11 mouse cellular contexts compared by ENCODE assay signal in the genomic region with DNA sequence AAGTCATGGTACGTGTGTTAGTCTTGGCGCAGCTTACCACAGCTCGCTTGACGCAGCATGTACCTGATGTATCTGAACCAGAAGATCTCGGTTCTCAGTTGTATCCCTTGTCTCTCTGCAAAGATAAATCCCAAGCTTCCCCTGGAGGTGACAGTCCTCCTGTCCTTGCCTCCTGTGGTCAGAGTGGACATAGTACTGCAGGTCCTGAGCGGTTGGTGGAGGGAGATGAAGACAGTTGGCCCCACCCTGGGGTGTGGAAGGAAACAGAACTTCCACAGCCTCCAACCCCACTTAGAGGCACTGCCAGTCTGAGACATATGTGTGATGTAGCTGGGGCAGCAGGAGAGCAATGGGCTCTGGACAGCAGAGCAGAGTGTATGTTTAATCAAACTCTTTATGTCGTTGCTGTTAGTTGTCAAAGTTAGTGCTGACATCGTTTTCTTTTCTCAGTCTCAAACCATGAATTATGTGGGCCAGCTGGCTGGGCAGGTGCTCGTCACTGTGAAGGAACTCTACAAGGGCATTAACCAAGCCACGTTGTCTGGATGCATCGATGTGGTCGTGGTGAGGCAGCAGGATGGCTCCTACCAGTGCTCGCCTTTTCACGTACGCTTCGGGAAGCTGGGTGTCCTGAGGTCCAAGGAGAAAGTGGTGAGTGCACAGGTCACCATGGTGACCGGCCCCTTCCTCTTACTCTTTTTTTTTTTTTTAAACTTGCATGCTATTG. TPM values are rescaled to one million over a fixed set of nuclear protein-coding genes. Genes with fewer than 3 reads are reported as not detected.
DNase-seq lines count a peak whose midpoint lies in the region; ATAC-seq and TF ChIP-seq lines count a peak whose summit lies in the region.
"Had no signal": no experiment of that assay in that cellular context is flagged by ENCODE, and none has a peak within 500 bp of the region (broad histone marks: within the 10 kb centered on the region; RNA-seq: fewer than 3 reads in every experiment).

No protein-coding gene starts in this region.

- TF ChIP-seq EP300 in liver, embryonic 14.5 days (IDR thresholded peaks at IDR 0.05; ENCODE audit: low read depth), result no peak

- peak; percentile 20; the same call in 1 of the 2 replicates for ATAC-seq in common myeloid progenitor, adult 5-6 weeks (replicated peaks; ENCODE audit: low read depth, poor library complexity, severe bottlenecking)
- ATAC-seq in liver, embryonic 14.5 days (ENCODE audit: insufficient read depth), result no peak
- no peak for ATAC-seq in midbrain, embryonic 11.5 days (ENCODE audit: low FRiP score)

- TF ChIP-seq CTCF in liver, embryonic 14.5 days (IDR thresholded peaks at IDR 0.05; ENCODE audit: low read depth), result no peak
- TF ChIP-seq CTCF in left cerebral cortex, adult 2 months (IDR thresholded peaks at IDR 0.05), result no peak

- intact Hi-C loops in heart, postnatal 14 days (cut with DNase I), result no loop called here
- intact Hi-C loops in left cerebral cortex, adult 2 months (cut with DNase I), result no loop called here

- H3K9me3 ChIP-seq in liver, embryonic 14.5 days (ENCODE audit: control insufficient read depth, low read length), result peaks cover 4% of the 10 kb centered on the region
- no peaks in the 10 kb centered on the region for H3K9me3 ChIP-seq in midbrain, embryonic 11.5 days (ENCODE audit: control insufficient read depth, low read length)

- WGBS in liver, embryonic 14.5 days (ENCODE audit: insufficient replicate concordance), result 32% methylated on average over 17 of the region's 17 CpGs
- 94% methylated on average over 17 of the region's 17 CpGs for WGBS in midbrain, embryonic 11.5 days

- peaks cover 51 to 52% of the 10 kb centered on the region in 2 experiments for H3K4me1 ChIP-seq in liver, embryonic 14.5 days (replicated peaks; ENCODE audit: control insufficient read depth in 2 of 2, insufficient read depth in 2 of 2, low read length in 1 of 2)
- H3K4me1 ChIP-seq in midbrain, embryonic 11.5 days (ENCODE audit: control insufficient read depth, insufficient read depth, low read length), result no peaks in the 10 kb centered on the region

- peaks cover 24% of the 10 kb centered on the region for H3K36me3 ChIP-seq in liver, embryonic 14.5 days (replicated peaks; ENCODE audit: control insufficient read depth, insufficient read depth, low read depth)
- H3K36me3 ChIP-seq in midbrain, embryonic 11.5 days (ENCODE audit: control insufficient read depth, insufficient read depth, low read length), result 0 out of 2 replicates have a peak, but pooled peaks cover 5% of the 10 kb centered on the region

- peak overlapping the region; percentile 7 for H3K27ac ChIP-seq in liver, embryonic 14.5 days
- no peak overlapping the region for H3K27ac ChIP-seq in midbrain, embryonic 11.5 days (ENCODE audit: low read depth, low read length)
- no peak overlapping the region for H3K27ac ChIP-seq in left cerebral cortex, adult 2 months

- H3K27me3 ChIP-seq in liver, embryonic 14.5 days (ENCODE audit: control insufficient read depth, insufficient read depth, low read length), result no peaks in the 10 kb centered on the region
- no peaks in the 10 kb centered on the region for H3K27me3 ChIP-seq in midbrain, embryonic 11.5 days (ENCODE audit: control insufficient read depth, insufficient read depth, low read length)

- H3K9ac ChIP-seq in liver, embryonic 14.5 days (replicated peaks), result peak overlapping the region; percentile 46
- H3K9ac ChIP-seq in midbrain, embryonic 11.5 days (ENCODE audit: low read length), result no peak overlapping the region

- peak overlapping the region; percentile 53 for H3K4me2 ChIP-seq in liver, embryonic 14.5 days (ENCODE audit: low read depth)
- no peak overlapping the region for H3K4me2 ChIP-seq in midbrain, embryonic 11.5 days

- DNase-seq in heart, adult 11 months, result peak; percentile 88
- no peak for DNase-seq in heart, postnatal 14 days
- DNase-seq in A20 (ENCODE audit: low read depth, low spot score), result peak; percentile 81
- no peak for DNase-seq in liver, embryonic 14.5 days (ENCODE audit: low read depth in 3 of 3, low spot score in 3 of 3)
- DNase-seq in midbrain, embryonic 11.5 days (ENCODE audit: low spot score, missing footprints), result no peak
- DNase-seq in thymus, adult 18-20 months, result no peak
- no peak for DNase-seq in left cerebral cortex, adult 2 months (ENCODE audit: extremely low spot score in 1 of 2, low spot score in 2 of 2)
- DNase-seq: cerebellum, adult 9-11 months; lung, postnatal 10 days; right cerebral cortex, postnatal 14 days had no signal

- peak overlapping the region; percentile 22 to 40 for H3K4me3 ChIP-seq in liver, embryonic 14.5 days (ENCODE audit: insufficient read depth in 1 of 2, low read depth in 2 of 2, low read length in 2 of 2)
- no peak overlapping the region for H3K4me3 ChIP-seq in midbrain, embryonic 11.5 days (ENCODE audit: low read depth, low read length)
- no peak overlapping the region for H3K4me3 ChIP-seq in left cerebral cortex, adult 2 months

RNA-seq across cellular contexts. Expression of a gene that starts 32.3 kb away (rescaled TPM):
- 10 to 100 TPM; 11.0 to 11.4 TPM for total RNA-seq in heart, postnatal 14 days (2021)
- 66.3 and 97.0 TPM in 2 replicates for total RNA-seq in common myeloid progenitor, adult 5-6 weeks (2017)
- polyA plus RNA-seq in liver, embryonic 14.5 days (2012; rRNA removed), result 19.5 and 28.6 TPM in 2 replicates
- 31.1 and 31.6 TPM in 2 replicates for polyA plus RNA-seq in liver, embryonic 14.5 days (2014; fragmentation: Nextera tagmentation; extraction: Ambion mirVana)
- polyA plus RNA-seq in midbrain, embryonic 11.5 days (2014; fragmentation: Nextera tagmentation; extraction: Ambion mirVana), result 31.6 and 35.4 TPM in 2 replicates
- total RNA-seq in left cerebral cortex, adult 2 months (2021), result 10 to 100 TPM; 85.2 to 86.5 TPM

Comparison
In these comparisons a context has a peak if more than half of its experiments do, and no peak if none do; other contexts are left out.
1. DNase-seq: peak in heart, adult 11 months (single experiment) and A20 (single experiment); none in heart, postnatal 14 days (0 of 2), liver, embryonic 14.5 days (0 of 3), midbrain, embryonic 11.5 days (single experiment), thymus, adult 18-20 months (0 of 2) and left cerebral cortex, adult 2 months (0 of 2).
2. H3K4me3 ChIP-seq: peak in liver, embryonic 14.5 days (2 of 2); none in midbrain, embryonic 11.5 days (single experiment) and left cerebral cortex, adult 2 months (single experiment).